Mouse (Mus musculus): ENCODE results near the gene Kansl2.

GRCm38 (mm10) chr15:98568256-98569033 is 34.4 kb upstream of the Kansl2 start:
- TF ChIP-seq CTCF (IDR thresholded peaks at IDR 0.05; ENCODE audit: control insufficient read depth, insufficient read depth, insufficient replicate concordance, low read depth, low read length) (no peak), POLR2A (IDR thresholded peaks at IDR 0.05; ENCODE audit: control insufficient read depth, low read depth, low read length) (no peak)

Data from testis, adult 2 months (tissue).